8 mouse cellular contexts compared by ENCODE assay signal in the genomic region with DNA sequence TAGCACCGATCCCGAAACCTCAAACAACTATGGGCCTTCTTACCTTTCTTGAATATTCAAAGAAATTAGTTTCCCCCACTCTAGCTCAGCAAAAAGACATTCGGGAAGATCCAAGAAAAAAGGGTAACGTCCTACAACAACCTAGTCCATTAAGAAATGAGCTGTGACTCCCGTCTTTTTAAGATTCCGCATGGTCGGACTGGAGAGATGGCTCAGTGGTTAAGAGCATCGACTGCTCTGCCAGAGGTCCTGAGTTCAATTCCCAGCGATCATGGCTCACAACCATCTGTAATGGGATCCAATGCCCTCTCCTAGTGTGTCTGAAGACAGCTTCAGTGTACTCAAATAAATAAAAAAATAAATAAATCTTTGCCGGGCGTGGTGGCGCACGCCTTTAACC. TPM values are rescaled to one million over a fixed set of nuclear protein-coding genes. Genes with fewer than 3 reads are reported as not detected.
DNase-seq lines count a peak whose midpoint lies in the region; ATAC-seq and TF ChIP-seq lines count a peak whose summit lies in the region.

No protein-coding gene starts in this region.

- no peaks in the 10 kb centered on the region for H3K27me3 ChIP-seq in lung, postnatal 0 days (replicated peaks; ENCODE audit: insufficient read depth, low read length)
- H3K27me3 ChIP-seq in embryonic facial prominence, embryonic 15.5 days: no peaks in the 10 kb centered on the region
- H3K27me3 ChIP-seq in limb, embryonic 11.5 days (ENCODE audit: control insufficient read depth, insufficient read depth, low read length): no peaks in the 10 kb centered on the region

- H3K9ac ChIP-seq in lung, postnatal 0 days (replicated peaks; ENCODE audit: low read depth): peak overlapping the region; percentile 39; the same call in 1 of the 2 replicates
- peak overlapping the region; percentile 24; the same call in 1 of the 2 replicates for H3K9ac ChIP-seq in embryonic facial prominence, embryonic 15.5 days
- H3K9ac ChIP-seq in limb, embryonic 11.5 days (ENCODE audit: low read length): peak overlapping the region; percentile 70

- H3K4me3 ChIP-seq in lung, postnatal 0 days (ENCODE audit: low read depth, low read length): peak overlapping the region; percentile 80
- H3K4me3 ChIP-seq in embryonic facial prominence, embryonic 15.5 days (replicated peaks): peak overlapping the region; percentile 82
- peak overlapping the region; percentile 62 for H3K4me3 ChIP-seq in limb, embryonic 11.5 days (ENCODE audit: low read depth, low read length)
- peak overlapping the region; percentile 58 for H3K4me3 ChIP-seq in olfactory bulb, adult 2 months (ENCODE audit: insufficient read depth, low read depth, low read length)

- peak overlapping the region; percentile 77 for H3K4me2 ChIP-seq in lung, postnatal 0 days (replicated peaks; ENCODE audit: low read depth, low read length)
- peak overlapping the region; percentile 80 for H3K4me2 ChIP-seq in embryonic facial prominence, embryonic 15.5 days (replicated peaks)
- H3K4me2 ChIP-seq in limb, embryonic 11.5 days (ENCODE audit: low read depth, severe bottlenecking): peak overlapping the region; percentile 67

- WGBS in lung, postnatal 0 days: 40% methylated on average over 13 of the region's 13 CpGs
- 40% methylated on average over 13 of the region's 13 CpGs for WGBS in embryonic facial prominence, embryonic 15.5 days
- 45% methylated on average over 13 of the region's 13 CpGs for WGBS in limb, embryonic 11.5 days
- 35% methylated on average over 13 of the region's 13 CpGs for WGBS in olfactory bulb, adult 2 months

- peaks cover 5% of the 10 kb centered on the region; the same call in 1 of the 2 replicates for H3K4me1 ChIP-seq in lung, postnatal 0 days (ENCODE audit: insufficient read depth, low read depth, low read length)
- peaks cover 38% of the 10 kb centered on the region for H3K4me1 ChIP-seq in embryonic facial prominence, embryonic 15.5 days
- peaks cover 4% of the 10 kb centered on the region; the same call in 1 of the 2 replicates for H3K4me1 ChIP-seq in limb, embryonic 11.5 days (ENCODE audit: control insufficient read depth, insufficient read depth, low read length)
- peaks cover 26% of the 10 kb centered on the region for H3K4me1 ChIP-seq in olfactory bulb, adult 2 months (ENCODE audit: control insufficient read depth, insufficient read depth, low read length)

- ATAC-seq in lung, postnatal 0 days: no peak
- ATAC-seq in embryonic facial prominence, embryonic 15.5 days (ENCODE audit: insufficient number of reproducible peaks, low FRiP score, low TSS enrichment, low read depth): no peak
- ATAC-seq in limb, embryonic 11.5 days (ENCODE audit: insufficient number of reproducible peaks, low FRiP score, low TSS enrichment, low read depth): no peak

- no peak for DNase-seq in lung, postnatal 0 days (ENCODE audit: low spot score)
- DNase-seq in lung, postnatal 4 days: no peak
- peak; percentile 33 for DNase-seq in limb, embryonic 11.5 days (ENCODE audit: low spot score)
- DNase-seq in right cerebral cortex, postnatal 14 days: no peak
- DNase-seq in thymus, adult 18-20 months: no peak
- no peak for DNase-seq in frontal cortex, postnatal 10 days (ENCODE audit: low spot score in 2 of 2)

- H3K36me3 ChIP-seq in lung, postnatal 0 days (ENCODE audit: insufficient read depth, low read length): no peaks in the 10 kb centered on the region
- H3K36me3 ChIP-seq in embryonic facial prominence, embryonic 15.5 days: peaks cover 22% of the 10 kb centered on the region
- peaks cover 4% of the 10 kb centered on the region; the same call in 1 of the 2 replicates for H3K36me3 ChIP-seq in limb, embryonic 11.5 days (ENCODE audit: control insufficient read depth, insufficient read depth, low read length)

- H3K9me3 ChIP-seq in lung, postnatal 0 days (ENCODE audit: low read length): no peaks in the 10 kb centered on the region
- no peaks in the 10 kb centered on the region for H3K9me3 ChIP-seq in embryonic facial prominence, embryonic 15.5 days (replicated peaks)
- H3K9me3 ChIP-seq in limb, embryonic 11.5 days (ENCODE audit: control insufficient read depth, low read length): no peaks in the 10 kb centered on the region

- no peak for TF ChIP-seq CTCF in lung, postnatal 0 days (IDR thresholded peaks at IDR 0.05)
- TF ChIP-seq CTCF in olfactory bulb, adult 2 months (IDR thresholded peaks at IDR 0.05; ENCODE audit: insufficient read depth, low read depth, low read length): no peak

- TF ChIP-seq EP300 in lung, postnatal 0 days (IDR thresholded peaks at IDR 0.05): no peak

- no peak overlapping the region for H3K27ac ChIP-seq in lung, postnatal 0 days (ENCODE audit: low read length)
- H3K27ac ChIP-seq in embryonic facial prominence, embryonic 15.5 days (replicated peaks): peak overlapping the region; percentile 99
- no peak overlapping the region for H3K27ac ChIP-seq in limb, embryonic 11.5 days (replicated peaks; ENCODE audit: low read depth, low read length)
- H3K27ac ChIP-seq in olfactory bulb, adult 2 months (ENCODE audit: insufficient read depth, low read depth, low read length): peak overlapping the region; percentile 89; the same call in 1 of the 2 replicates

- no peak for TF ChIP-seq POLR2A in olfactory bulb, adult 2 months (IDR thresholded peaks at IDR 0.05; ENCODE audit: insufficient read depth, low read depth, low read length)

RNA-seq across cellular contexts. Expression of gene Zfp384, which starts 0.9 kb away (rescaled TPM):
- 8.6 and 9.9 TPM in 2 replicates for polyA plus RNA-seq in lung, postnatal 0 days (2015; fragmentation: Nextera tagmentation; extraction: Ambion mirVana)
- polyA plus RNA-seq in embryonic facial prominence, embryonic 15.5 days (2015; fragmentation: Nextera tagmentation; extraction: Ambion mirVana): 18.2 and 19.2 TPM in 2 replicates
- polyA plus RNA-seq in limb, embryonic 11.5 days (2014; fragmentation: Nextera tagmentation; extraction: Ambion mirVana): 11.0 and 12.9 TPM in 2 replicates
- 212 TPM in 1 of 2 replicates, not detected in the other for polyA plus RNA-seq in olfactory bulb, adult 2 months (2012; ENCODE audit: insufficient read depth, insufficient read length, low replicate concordance, missing spikeins)

RNA-seq across cellular contexts. Expression of gene Pianp, which starts 11.6 kb away (rescaled TPM):
- 0.29 and 0.35 TPM in 2 replicates for polyA plus RNA-seq in lung, postnatal 0 days (2015; fragmentation: Nextera tagmentation; extraction: Ambion mirVana)
- polyA plus RNA-seq in embryonic facial prominence, embryonic 15.5 days (2015; fragmentation: Nextera tagmentation; extraction: Ambion mirVana): 11.3 and 13.7 TPM in 2 replicates
- polyA plus RNA-seq in limb, embryonic 11.5 days (2014; fragmentation: Nextera tagmentation; extraction: Ambion mirVana): 2.2 and 2.4 TPM in 2 replicates
- polyA plus RNA-seq in olfactory bulb, adult 2 months (2012; ENCODE audit: insufficient read depth, insufficient read length, low replicate concordance, missing spikeins): not detected in 2 replicates

RNA-seq across cellular contexts. Expression of gene Ing4, which starts 31.5 kb away (rescaled TPM):
- polyA plus RNA-seq in lung, postnatal 0 days (2015; fragmentation: Nextera tagmentation; extraction: Ambion mirVana): 100 and 104 TPM in 2 replicates
- 154 TPM in 2 replicates for polyA plus RNA-seq in embryonic facial prominence, embryonic 15.5 days (2015; fragmentation: Nextera tagmentation; extraction: Ambion mirVana)
- polyA plus RNA-seq in limb, embryonic 11.5 days (2014; fragmentation: Nextera tagmentation; extraction: Ambion mirVana): 128 and 134 TPM in 2 replicates
- not detected in 2 replicates for polyA plus RNA-seq in olfactory bulb, adult 2 months (2012; ENCODE audit: insufficient read depth, insufficient read length, low replicate concordance, missing spikeins)

RNA-seq across cellular contexts. Expression of gene Acrbp, which starts 41.4 kb away (rescaled TPM):
- 4.1 and 4.4 TPM in 2 replicates for polyA plus RNA-seq in lung, postnatal 0 days (2015; fragmentation: Nextera tagmentation; extraction: Ambion mirVana)
- polyA plus RNA-seq in embryonic facial prominence, embryonic 15.5 days (2015; fragmentation: Nextera tagmentation; extraction: Ambion mirVana): 12.5 and 18.4 TPM in 2 replicates
- 13.3 and 16.1 TPM in 2 replicates for polyA plus RNA-seq in limb, embryonic 11.5 days (2014; fragmentation: Nextera tagmentation; extraction: Ambion mirVana)
- polyA plus RNA-seq in olfactory bulb, adult 2 months (2012; ENCODE audit: insufficient read depth, insufficient read length, low replicate concordance, missing spikeins): not detected in 2 replicates

RNA-seq across cellular contexts. Expression of gene Cops7a, which starts 42.7 kb away (rescaled TPM):
- polyA plus RNA-seq in lung, postnatal 0 days (2015; fragmentation: Nextera tagmentation; extraction: Ambion mirVana): 112 and 118 TPM in 2 replicates
- polyA plus RNA-seq in embryonic facial prominence, embryonic 15.5 days (2015; fragmentation: Nextera tagmentation; extraction: Ambion mirVana): 144 and 150 TPM in 2 replicates
- polyA plus RNA-seq in limb, embryonic 11.5 days (2014; fragmentation: Nextera tagmentation; extraction: Ambion mirVana): 126 and 129 TPM in 2 replicates
- polyA plus RNA-seq in olfactory bulb, adult 2 months (2012; ENCODE audit: insufficient read depth, insufficient read length, low replicate concordance, missing spikeins): 255 TPM in 1 of 2 replicates, not detected in the other

Comparison
In these comparisons a context has a peak if more than half of its experiments do, and no peak if none do; other contexts are left out.
1. H3K27ac ChIP-seq: peak in embryonic facial prominence, embryonic 15.5 days (single experiment) and olfactory bulb, adult 2 months (single experiment); none in lung, postnatal 0 days (single experiment) and limb, embryonic 11.5 days (single experiment).
2. RNA of gene Ing4, which starts 31.5 kb away (polyA plus RNA-seq): 154 TPM in embryonic facial prominence, embryonic 15.5 days, 128 to 134 TPM in limb, embryonic 11.5 days and 100 to 104 TPM in lung, postnatal 0 days; not detected in olfactory bulb, adult 2 months; every median in the first group is over 100 times any median in the second.
3. Peak in every context shown above with its lines, with median percentiles within 50 percentile points of each other: H3K4me2 ChIP-seq, H3K4me3 ChIP-seq and H3K9ac ChIP-seq.